Mouse (Mus musculus): ENCODE results near the gene Lyplal1.

DNA sequence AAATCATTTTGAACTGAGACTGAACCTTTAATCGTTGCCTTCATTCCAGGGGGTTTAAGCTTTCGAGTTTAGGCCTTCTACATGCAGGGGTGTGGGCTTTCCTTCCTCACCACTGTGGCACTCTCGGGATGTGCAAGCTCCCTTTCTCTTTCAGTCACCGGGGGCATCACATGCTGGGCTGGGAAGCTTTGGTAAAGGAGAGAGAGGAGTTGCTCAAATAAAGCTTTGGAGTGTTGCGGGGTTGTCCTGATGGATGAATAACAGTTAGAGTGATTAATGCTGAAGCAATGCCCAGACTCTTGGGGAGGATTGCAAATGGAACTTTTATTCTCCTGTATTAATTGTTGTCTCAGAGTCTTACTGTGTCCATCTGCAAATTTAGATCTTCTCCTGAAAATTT, 2.7 kb upstream of the Lyplal1 start:
- TF ChIP-seq CTCF (IDR thresholded peaks at IDR 0.05; ENCODE audit: low read depth, low read length) (no peak), TAL1 (conservative IDR thresholded peaks at IDR 0.05; ENCODE audit: low read depth, low read length) (no peak), POLR2AphosphoS5 (IDR thresholded peaks at IDR 0.05; ENCODE audit: insufficient replicate concordance, low read depth, low read length) (no peak), GATA2 (IDR thresholded peaks at IDR 0.05; ENCODE audit: borderline replicate concordance, low read depth, low read length) (no peak)
